Mouse (Mus musculus) embryonic fibroblast, embryonic 13.5 days (primary cell): Measurements from ENCODE around the gene Tnn.

Experiments
- CTCF ChIP-seq: IDR thresholded peaks from 2 replicates; pipeline ENCODE4 v1.5.1; 2011; ENCODE audit warnings: mild to moderate bottlenecking, control low read depth, low read length, moderate library complexity, borderline replicate concordance; ENCODE audit not compliant: insufficient read depth
- POLR2A ChIP-seq: IDR thresholded peaks from 2 replicates; pipeline ENCODE4 v1.6.1; 2011; ENCODE audit warnings: low read depth, mild to moderate bottlenecking, control low read depth, low read length, moderate library complexity

- TF ChIP-seq CTCF (no peak), POLR2A (no peak)
These were observed 4.8 kb upstream of the Tnn start for GRCm38 (mm10) chr1:160158190-160158589.
